Mouse (Mus musculus) liver, embryonic 15.5 days (tissue): ENCODE data around the gene Iffo1. TPM values are rescaled to one million over a fixed set of nuclear protein-coding genes. Genes with fewer than 3 reads are reported as not detected.

Source experiments
- ATAC-seq: fragments of 200-750 bp; cut with Nextera tagmentation; 2 replicates; pipeline ENCODE4 v1.8.0; 2017; ENCODE audit warnings: moderate number of reproducible peaks, mild to moderate bottlenecking, moderate library complexity; ENCODE audit not compliant: insufficient read depth
- H3K27ac ChIP-seq: fragments of 300-500 bp; sonication (generic); replicated peaks from 2 replicates; pipeline ENCODE4 v1.5.1; 2015; ENCODE audit warnings: mild to moderate bottlenecking, inconsistent platforms
- H3K27me3 ChIP-seq: fragments of 300-500 bp; sonication (generic); 2 replicates; pipeline ENCODE4 v1.6.1; 2015; ENCODE audit warnings: mild to moderate bottlenecking, inconsistent platforms
- H3K36me3 ChIP-seq: fragments of 300-500 bp; sonication (generic); replicated peaks from 2 replicates; pipeline ENCODE4 v1.6.1; 2015; ENCODE audit warnings: moderate library complexity, mild to moderate bottlenecking, inconsistent platforms
- H3K4me1 ChIP-seq: fragments of 300-500 bp; sonication (generic); replicated peaks from 2 replicates; pipeline ENCODE4 v1.6.1; 2015; ENCODE audit warnings: inconsistent platforms
- H3K4me2 ChIP-seq: fragments of 300-500 bp; sonication (generic); 2 replicates; pipeline ENCODE4 v1.6.1; 2015; ENCODE audit warnings: moderate library complexity, mild to moderate bottlenecking, inconsistent platforms
- H3K4me3 ChIP-seq: fragments of 300-500 bp; sonication (generic); replicated peaks from 2 replicates; pipeline ENCODE4 v1.5.1; 2015; ENCODE audit warnings: mild to moderate bottlenecking, inconsistent platforms
- H3K9ac ChIP-seq: fragments of 300-500 bp; sonication (generic); 2 replicates; pipeline ENCODE4 v1.6.1; 2015; ENCODE audit warnings: moderate library complexity, mild to moderate bottlenecking, inconsistent platforms
- H3K9me3 ChIP-seq: fragments of 300-500 bp; sonication (generic); replicated peaks from 2 replicates; pipeline ENCODE4 v1.6.1; 2016; ENCODE audit warnings: inconsistent platforms
- WGBS: fragments of 180-500 bp; shearing (Covaris S2); methylation state at CpG from one replicate; pipeline ENCODE4 v1.1.7; 2015; ENCODE audit warnings: mixed read lengths; ENCODE audit not compliant: insufficient replicate concordance; 5-methylcytosine and 5-hydroxymethylcytosine counted together
- polyA plus RNA-seq: library from polyadenylated mRNA; unstranded; fragments of >200 nt; fragmentation: Nextera tagmentation; extraction: Ambion mirVana; gene quantifications from 2 replicates; pipeline ENCODE4 v1.2.1, GENCODE M21; 2015

The Iffo1 gene
- polyA plus RNA-seq = 4.3 and 5.2 TPM in 2 replicates

DNA sequence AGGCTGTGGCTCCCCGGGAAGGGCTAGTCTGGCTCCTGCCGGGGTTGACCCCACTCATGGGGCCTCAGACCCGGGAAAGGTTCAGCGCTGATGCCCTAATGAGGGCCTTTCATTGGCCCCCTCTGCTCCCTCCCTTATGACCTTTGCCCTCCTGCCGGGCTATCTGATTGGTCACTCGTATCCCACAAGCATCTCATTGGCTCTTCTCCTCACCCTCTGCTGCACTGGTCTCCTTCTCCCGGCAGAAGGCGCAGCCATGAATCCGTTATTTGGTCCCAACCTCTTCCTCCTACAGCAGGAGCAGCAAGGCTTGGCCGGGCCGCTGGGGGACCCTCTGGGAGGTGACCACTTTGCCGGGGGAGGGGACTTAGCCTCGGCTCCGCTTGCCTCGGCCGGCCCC lies at the start of gene Iffo1:
TSS of gene Iffo1 (plus strand) at position 241 of the 400 bp plus-strand sequence.
- H3K4me1 ChIP-seq = peaks cover 59% of the 10 kb centered on the region

DNA sequence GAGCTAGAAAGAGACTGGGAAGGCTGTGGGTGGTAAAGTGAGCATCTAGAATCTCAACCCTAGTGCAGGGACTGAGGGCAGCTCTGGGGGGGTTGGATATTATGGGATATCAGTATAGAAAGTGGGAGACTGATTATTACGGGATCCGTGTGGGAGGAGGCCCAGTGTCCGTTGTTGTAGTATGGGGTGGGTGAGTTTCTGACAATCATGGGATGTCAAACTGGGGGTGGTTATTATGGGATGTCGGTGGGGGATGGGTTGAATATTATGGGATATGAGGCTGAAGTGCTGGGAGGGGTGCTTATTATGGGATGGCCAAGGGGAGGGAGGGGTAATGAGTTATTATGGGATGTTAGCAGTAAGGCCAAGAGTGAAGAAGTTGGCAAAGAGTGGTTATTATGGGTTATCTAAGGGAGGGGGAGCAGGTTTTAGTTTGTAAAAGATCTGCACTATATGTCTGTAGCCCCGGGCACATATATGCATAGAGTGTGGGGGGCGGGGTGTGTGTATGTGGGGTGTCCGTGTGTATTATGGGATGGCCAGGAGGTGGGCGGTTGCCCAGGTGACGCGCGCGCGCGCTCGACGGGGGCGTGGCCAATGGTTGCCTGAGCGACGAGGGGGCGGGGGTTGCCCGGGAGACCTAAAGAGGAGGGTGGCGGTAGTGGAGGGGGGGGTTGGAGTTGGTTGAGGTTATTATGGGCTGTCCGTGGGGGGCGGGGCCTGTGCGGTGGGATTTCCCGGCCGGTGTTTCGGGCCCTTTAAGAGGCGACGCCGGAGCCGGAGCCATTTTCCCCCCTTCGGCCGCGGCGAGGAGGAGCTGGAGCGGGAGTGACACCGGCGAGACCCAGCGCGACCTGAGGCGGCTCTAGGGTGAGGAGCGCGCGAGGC lies 49.4 kb upstream of the Iffo1 start, which contains the start of gene Chd4:
TSS of gene Chd4 (plus strand) at position 591 of the 888 bp plus-strand sequence.
- Histone ChIP-seq H3K27ac (peak within 1 kb of the TSS; percentile 94), H3K9me3 (no peaks in the 10 kb centered on the region), H3K27me3 (no peaks in the 10 kb centered on the region), H3K9ac (peak within 1 kb of the TSS; percentile 79), H3K36me3 (peaks cover 28% of the 10 kb centered on the region), H3K4me2 (peak within 1 kb of the TSS; percentile 89), H3K4me3 (peak within 1 kb of the TSS; percentile 79), H3K4me1 (peaks cover 70% of the 10 kb centered on the region)
- ATAC-seq = peak; percentile 72
- 2% methylated on average over 41 of the region's 45 CpGs for WGBS

More for the DNA sequence above, at the start of gene Iffo1:
- peaks cover 42% of the 10 kb centered on the region for H3K36me3 ChIP-seq
- H3K4me2 ChIP-seq = peak within 1 kb of the TSS; percentile 88
- H3K9me3 ChIP-seq = no peaks in the 10 kb centered on the region
- peak within 1 kb of the TSS; percentile 72 for H3K9ac ChIP-seq
- peak; percentile 93 for ATAC-seq
- H3K4me3 ChIP-seq = peak within 1 kb of the TSS; percentile 81
- H3K27me3 ChIP-seq = no peaks in the 10 kb centered on the region
- H3K27ac ChIP-seq = peak within 1 kb of the TSS; percentile 83
- under 1% methylated on average over 16 of the region's 16 CpGs for WGBS

DNA sequence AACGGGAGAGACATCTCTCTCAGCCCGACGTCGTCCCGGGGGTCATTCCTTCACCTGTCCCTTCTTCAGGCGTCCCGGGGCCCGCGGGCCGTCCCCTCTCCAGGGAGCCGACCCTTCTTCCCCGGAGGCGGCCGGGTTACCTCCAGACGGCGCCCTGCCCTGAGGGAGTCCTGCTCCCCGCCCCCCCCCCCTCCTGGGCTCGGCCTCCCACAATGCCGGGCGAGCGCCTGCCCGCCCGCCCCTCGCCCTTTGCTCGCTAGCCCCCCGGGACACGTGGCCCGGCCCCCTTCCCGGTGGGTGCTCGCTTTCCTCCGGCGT lies 48.8 kb upstream of the Iffo1 start:
- ATAC-seq = peak; percentile 50
- Histone ChIP-seq H3K27ac (peak overlapping the region; percentile 94), H3K4me2 (peak overlapping the region; percentile 89), H3K27me3 (no peaks in the 10 kb centered on the region), H3K4me3 (peak overlapping the region; percentile 79), H3K9me3 (no peaks in the 10 kb centered on the region), H3K36me3 (peaks cover 34% of the 10 kb centered on the region), H3K9ac (peak overlapping the region; percentile 79), H3K4me1 (peaks cover 64% of the 10 kb centered on the region)
- WGBS = 2% methylated on average over 29 of the region's 32 CpGs

GRCm38 (mm10) chr6:125096597-125097345 lies 48.3 kb upstream of the Iffo1 start:
- WGBS = under 1% methylated on average over 43 of the region's 44 CpGs
- peak; percentile 35 for ATAC-seq

GRCm38 (mm10) chr6:125097346-125097689 lies 47.7 kb upstream of the Iffo1 start:
- peak overlapping the region; percentile 94 for H3K27ac ChIP-seq
- peak; percentile 2; the same call in 1 of the 2 replicates for ATAC-seq
- no peaks in the 10 kb centered on the region for H3K9me3 ChIP-seq
- peak overlapping the region; percentile 79 for H3K9ac ChIP-seq
- peaks cover 64% of the 10 kb centered on the region for H3K4me1 ChIP-seq
- H3K27me3 ChIP-seq = no peaks in the 10 kb centered on the region
- H3K4me2 ChIP-seq = peak overlapping the region; percentile 89
- 1% methylated on average over 12 of the region's 12 CpGs for WGBS
- peaks cover 45% of the 10 kb centered on the region for H3K36me3 ChIP-seq
- H3K4me3 ChIP-seq = peak overlapping the region; percentile 79

More at GRCm38 (mm10) chr6:125096597-125097345, 48.3 kb upstream of the Iffo1 start:
- Histone ChIP-seq H3K27ac (peak overlapping the region; percentile 94), H3K4me3 (peak overlapping the region; percentile 79), H3K4me2 (peak overlapping the region; percentile 89), H3K9ac (peak overlapping the region; percentile 79), H3K9me3 (no peaks in the 10 kb centered on the region), H3K4me1 (peaks cover 60% of the 10 kb centered on the region), H3K36me3 (peaks cover 39% of the 10 kb centered on the region), H3K27me3 (no peaks in the 10 kb centered on the region)

- peak overlapping the region; percentile 89 for H3K4me2 ChIP-seq
- H3K36me3 ChIP-seq = peaks cover 51% of the 10 kb centered on the region
- peak overlapping the region; percentile 79 for H3K9ac ChIP-seq
- no peaks in the 10 kb centered on the region for H3K9me3 ChIP-seq
- H3K27me3 ChIP-seq = no peaks in the 10 kb centered on the region
- no peak for ATAC-seq
- 0 out of 2 replicates have a peak overlapping the region, but pooled peaks have one; percentile 55 for H3K27ac ChIP-seq
- 55% methylated on average over 8 of the region's 8 CpGs for WGBS
- H3K4me1 ChIP-seq = peaks cover 66% of the 10 kb centered on the region
- H3K4me3 ChIP-seq = peak overlapping the region; percentile 79
These were observed 47.1 kb upstream of the Iffo1 start for GRCm38 (mm10) chr6:125097951-125098350.

DNA sequence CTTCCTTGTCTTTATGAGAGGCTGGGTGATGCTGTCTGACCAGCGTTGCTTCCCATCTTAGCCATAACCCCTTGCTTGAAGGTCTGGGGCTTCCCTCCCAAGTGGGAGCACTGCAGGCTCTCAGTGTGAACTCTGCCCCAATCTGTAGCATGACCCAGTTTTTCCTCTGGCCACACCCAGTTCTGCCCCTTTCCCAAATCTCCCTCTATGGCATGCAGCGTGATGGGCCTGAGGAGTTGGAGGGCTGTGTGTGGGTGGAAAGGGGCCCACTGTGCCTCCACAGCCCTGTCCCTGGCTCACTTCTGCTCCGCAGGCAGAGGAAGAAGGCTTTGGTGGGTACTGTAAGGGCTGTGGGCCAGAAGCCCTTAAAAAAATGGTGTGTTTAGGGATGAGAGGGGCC lies 46.5 kb upstream of the Iffo1 start:
- Histone ChIP-seq H3K27ac (peak overlapping the region; percentile 55; the same call in 1 of the 2 replicates), H3K9ac (peak overlapping the region; percentile 79; the same call in 1 of the 2 replicates), H3K4me1 (peaks cover 72% of the 10 kb centered on the region), H3K4me2 (peak overlapping the region; percentile 89), H3K9me3 (no peaks in the 10 kb centered on the region), H3K36me3 (peaks cover 55% of the 10 kb centered on the region), H3K27me3 (no peaks in the 10 kb centered on the region), H3K4me3 (peak overlapping the region; percentile 79)
- 66% methylated on average over 3 of the region's 3 CpGs for WGBS
- ATAC-seq = no peak

- Histone ChIP-seq H3K36me3 (peaks cover 58% of the 10 kb centered on the region), H3K9ac (peak overlapping the region; percentile 6; the same call in 1 of the 2 replicates), H3K4me1 (peaks cover 78% of the 10 kb centered on the region), H3K27me3 (no peaks in the 10 kb centered on the region), H3K27ac (peak overlapping the region; percentile 55), H3K9me3 (no peaks in the 10 kb centered on the region), H3K4me2 (peak overlapping the region; percentile 89), H3K4me3 (no peak overlapping the region)
- 59% methylated on average over 5 of the region's 5 CpGs for WGBS
- no peak for ATAC-seq
These were observed 45.5 kb upstream of the Iffo1 start for GRCm38 (mm10) chr6:125099421-125099971.

- no peaks in the 10 kb centered on the region for H3K27me3 ChIP-seq
- ATAC-seq = no peak
- H3K4me2 ChIP-seq = no peak overlapping the region
- H3K4me3 ChIP-seq = no peak overlapping the region
- H3K36me3 ChIP-seq = peaks cover 77% of the 10 kb centered on the region
- no peaks in the 10 kb centered on the region for H3K9me3 ChIP-seq
- H3K9ac ChIP-seq = no peak overlapping the region
- H3K27ac ChIP-seq = no peak overlapping the region
- H3K4me1 ChIP-seq = peaks cover 70% of the 10 kb centered on the region
- 88% methylated on average over 9 of the region's 9 CpGs for WGBS
These were observed 43.6 kb upstream of the Iffo1 start for GRCm38 (mm10) chr6:125101444-125101843.

DNA sequence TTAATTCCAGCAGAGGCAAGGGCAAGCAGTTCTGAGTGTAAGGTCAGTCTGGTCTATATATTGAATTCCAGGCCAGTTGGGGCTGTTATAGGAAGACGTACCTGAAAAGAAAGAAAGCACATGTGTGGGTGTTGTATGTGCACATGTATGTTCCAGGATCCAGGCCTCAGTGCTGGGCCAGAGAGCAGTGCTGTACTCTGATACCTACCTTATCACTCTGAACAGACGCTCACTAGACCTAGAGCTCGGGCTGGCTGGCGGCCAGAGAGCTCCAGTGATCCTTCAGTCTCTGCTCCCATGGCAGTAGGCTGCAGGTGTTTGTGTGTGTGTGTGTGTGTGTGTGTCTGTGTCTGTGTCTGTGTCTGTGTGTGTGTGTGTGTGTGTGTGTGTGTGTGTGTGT lies 40.8 kb upstream of the Iffo1 start:
- no peaks in the 10 kb centered on the region for H3K9me3 ChIP-seq
- no peak overlapping the region; the same call in 1 of the 2 replicates for H3K4me3 ChIP-seq
- peak overlapping the region; percentile 93 for H3K27ac ChIP-seq
- no peak overlapping the region for H3K9ac ChIP-seq
- peaks cover 91% of the 10 kb centered on the region for H3K36me3 ChIP-seq
- H3K27me3 ChIP-seq = no peaks in the 10 kb centered on the region
- 28% methylated on average over 4 of the region's 4 CpGs for WGBS
- ATAC-seq = peak; percentile 99
- peak overlapping the region; percentile 57 for H3K4me2 ChIP-seq
- peaks cover 45% of the 10 kb centered on the region for H3K4me1 ChIP-seq
